Comparison of ENCODE assay signal across 11 mouse cellular contexts in the genomic region with DNA sequence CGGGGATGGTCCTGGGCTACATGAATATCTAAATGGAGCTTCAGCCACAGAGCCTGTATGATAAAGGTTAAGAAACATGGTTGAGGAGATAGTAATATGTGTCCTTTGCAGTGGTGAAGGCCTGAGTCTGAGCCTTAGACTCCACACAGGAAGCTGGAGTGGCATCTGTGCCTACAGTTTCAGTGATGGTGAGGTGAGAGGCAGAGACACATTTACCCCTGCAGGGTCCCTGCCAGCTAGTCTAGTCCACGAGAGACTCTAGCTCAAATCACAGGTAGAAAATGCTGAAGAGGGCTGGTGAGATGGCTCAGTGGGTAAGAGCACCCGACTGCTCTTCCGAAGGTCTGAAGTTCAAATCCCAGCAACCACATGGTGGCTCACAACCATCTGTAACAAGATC. TPM values are rescaled to one million over a fixed set of nuclear protein-coding genes. Genes with fewer than 3 reads are reported as not detected.
"Had no signal": no experiment of that assay in that cellular context is flagged by ENCODE, and none has a peak within 500 bp of the region (broad histone marks: within the 10 kb centered on the region; RNA-seq: fewer than 3 reads in every experiment).

No protein-coding gene starts in this region.

- H3K4me2 ChIP-seq: neural tube, embryonic 13.5 days; neural tube, embryonic 15.5 days; stomach, embryonic 15.5 days had no signal

- H3K9me3 ChIP-seq: neural tube, embryonic 13.5 days; neural tube, embryonic 15.5 days; stomach, embryonic 15.5 days had no signal

- H3K9ac ChIP-seq: neural tube, embryonic 13.5 days; neural tube, embryonic 15.5 days; stomach, embryonic 15.5 days had no signal

- H3K27me3 ChIP-seq: neural tube, embryonic 13.5 days; neural tube, embryonic 15.5 days; stomach, embryonic 15.5 days had no signal

- H3K4me3 ChIP-seq: neural tube, embryonic 13.5 days; neural tube, embryonic 15.5 days; stomach, embryonic 15.5 days had no signal

- DNase-seq: retina, postnatal 1 day; right cerebral cortex, adult 18-20 months; right cerebral cortex, postnatal 14 days; right cerebral cortex, postnatal 25 days; right cerebral cortex, postnatal 4 days; spleen, adult 18-20 months had no signal

- H3K4me1 ChIP-seq: neural tube, embryonic 15.5 days; stomach, embryonic 15.5 days had no signal

- H3K27ac ChIP-seq: neural tube, embryonic 13.5 days; neural tube, embryonic 15.5 days; stomach, embryonic 15.5 days; stomach, postnatal 0 days had no signal

RNA-seq across cellular contexts. Expression of a gene that starts 14.1 kb away (rescaled TPM):
- total RNA-seq: neutrophil, adult 5-6 weeks had no signal
